Mouse (Mus musculus) megakaryocyte progenitor cell, adult 5-6 weeks (primary cell): ENCODE measurements around the gene Musk. TPM values are rescaled to one million over a fixed set of nuclear protein-coding genes. Genes with fewer than 3 reads are reported as not detected.

Experiments
- ATAC-seq: replicated peaks from 2 replicates; pipeline ENCODE4 v1.8.0; 2016; ENCODE audit warnings: mild to moderate bottlenecking, moderate TSS enrichment, inconsistent platforms; ENCODE audit not compliant: poor library complexity
- total RNA-seq, 2 experiments: library from RNA; stranded (forward) in 1 of 2; stranded (reverse) in 1 of 2; fragments of 157-497, 149-512 nt in 1 of 2; fragments of 200-1000 nt in 1 of 2; gene quantifications; 2 replicates each; pipeline versions ENCODE4 v1.2.3 to v1.2.4; 2015 to 2017

Gene Musk
- total RNA-seq, 2 experiments from 2014 or later, result 0.46 TPM; not detected in 1

DNA sequence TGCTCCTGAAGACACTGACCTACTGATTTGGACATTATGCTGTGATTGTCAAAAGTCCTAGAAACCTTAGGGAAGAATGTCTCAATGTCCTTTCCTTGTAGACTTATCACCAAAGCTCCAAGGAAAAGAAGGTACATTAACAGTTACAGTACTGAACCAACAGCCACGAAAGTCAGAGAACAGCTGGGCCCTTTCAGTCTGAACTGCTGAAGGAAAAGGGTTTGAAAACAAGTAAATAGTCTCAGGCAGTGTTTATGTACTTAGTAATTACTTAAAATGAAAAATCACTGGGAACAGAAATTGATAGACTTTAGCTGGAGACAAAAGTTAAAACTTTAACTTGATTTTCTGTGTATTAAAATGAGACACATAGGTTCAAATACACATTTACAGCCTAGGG, 27.6 kb downstream of the Musk start:
- ATAC-seq, result no peak

DNA sequence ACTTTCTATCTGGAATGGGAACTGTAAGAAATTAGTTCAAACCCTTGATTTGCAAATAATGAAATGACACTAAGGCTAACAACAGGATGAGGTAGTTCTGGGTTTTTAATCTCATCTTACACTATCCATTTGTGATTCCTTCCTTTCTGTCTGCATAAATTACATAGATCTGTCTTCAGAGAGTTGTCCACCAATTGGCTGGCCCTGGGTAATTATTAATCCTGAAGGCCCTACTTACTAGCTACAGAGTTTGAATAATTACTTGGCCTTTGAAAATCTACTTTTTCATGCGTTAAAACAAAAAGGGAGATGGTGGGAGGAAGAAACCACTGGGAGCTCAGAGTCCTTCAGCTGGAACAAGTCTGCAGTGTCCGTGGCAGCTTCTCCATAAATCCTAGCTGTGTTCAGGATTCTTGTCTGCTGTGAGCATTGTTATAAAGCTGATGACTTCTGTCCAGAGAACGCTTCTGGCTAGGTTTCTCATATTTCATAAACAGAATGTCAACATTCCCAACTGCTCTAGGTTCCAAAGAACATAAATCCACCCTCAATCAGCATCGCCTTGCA, 29.3 kb downstream of the Musk start:
- no peak for ATAC-seq

DNA sequence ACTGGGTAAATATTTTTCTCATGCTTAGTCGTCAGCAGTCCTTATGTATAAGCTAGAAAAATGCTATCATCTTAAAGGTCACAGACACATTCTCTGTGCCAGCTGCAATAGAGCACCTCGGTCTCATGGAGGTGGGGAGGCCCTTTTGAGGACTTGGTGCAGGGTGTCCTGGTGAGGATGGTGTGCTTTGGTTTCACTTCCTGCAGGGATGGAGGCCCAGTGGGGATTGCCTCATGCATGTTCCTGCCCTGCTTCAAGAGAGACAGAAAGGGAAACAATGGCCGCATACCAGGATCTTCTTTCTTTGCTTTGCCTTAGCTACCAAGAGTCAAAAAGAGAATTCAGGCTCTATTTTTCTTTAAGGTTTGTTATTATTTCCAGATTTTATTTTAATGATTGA, 31.8 kb downstream of the Musk start:
- ATAC-seq, result peak; percentile 88

DNA sequence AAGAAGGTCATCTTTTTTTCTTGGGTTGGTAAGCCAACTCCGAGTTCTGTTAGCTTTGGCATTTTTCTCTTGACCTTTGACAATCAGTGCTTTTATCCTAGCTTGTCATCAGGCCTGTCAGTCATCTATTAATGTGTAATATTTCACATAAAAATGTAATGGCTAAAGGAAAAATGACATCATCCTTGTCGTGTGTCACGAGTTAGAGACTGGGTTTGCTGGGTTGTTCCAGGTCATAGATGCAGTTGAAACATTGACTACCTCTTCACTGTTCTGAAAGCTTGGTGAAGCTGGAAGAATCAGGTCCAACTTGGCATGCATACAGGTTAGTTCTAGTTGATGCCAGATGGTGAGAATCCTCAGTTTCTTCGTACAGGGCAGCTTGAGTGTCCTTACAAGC, 34.5 kb downstream of the Musk start:
- ATAC-seq, result no peak

DNA sequence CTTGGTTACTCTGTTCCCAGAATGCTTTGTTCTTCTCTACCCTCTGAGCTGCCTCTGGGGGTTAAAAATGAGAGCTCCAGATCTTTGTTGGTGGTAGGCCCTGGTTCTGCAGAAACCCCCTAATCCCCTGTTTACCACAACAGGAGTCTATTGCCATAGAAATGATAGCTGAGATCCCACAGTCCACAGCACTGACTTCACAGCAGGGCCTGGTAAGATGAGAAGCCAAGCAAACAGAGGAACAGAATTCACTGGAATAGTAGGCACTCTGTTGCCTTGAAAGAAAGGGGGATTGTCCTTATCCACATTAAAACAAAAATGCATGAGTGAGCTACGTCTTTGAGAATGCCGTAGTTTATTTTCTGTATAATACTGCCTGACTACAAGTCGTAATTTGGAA, 41.0 kb downstream of the Musk start:
- no peak for ATAC-seq

DNA sequence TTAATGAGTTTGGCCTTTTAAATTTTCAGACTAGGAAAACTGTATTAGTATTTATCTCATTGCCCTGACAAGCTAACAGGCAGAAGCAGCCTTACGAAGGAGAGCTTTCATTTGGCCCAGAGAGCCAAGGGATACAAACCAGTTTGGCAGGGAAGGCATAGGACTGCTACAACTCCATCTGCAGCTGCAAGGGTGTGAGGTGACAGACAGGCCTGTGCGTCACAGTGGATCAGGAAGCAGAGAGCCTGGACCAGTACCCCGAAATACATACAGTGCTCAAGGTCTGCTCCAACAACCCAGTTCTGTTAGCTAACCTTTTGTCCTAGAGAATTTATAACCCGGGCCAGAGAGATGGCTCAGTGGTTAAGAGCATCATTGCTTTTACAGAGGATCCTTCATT, 42.5 kb downstream of the Musk start:
- no peak for ATAC-seq

DNA sequence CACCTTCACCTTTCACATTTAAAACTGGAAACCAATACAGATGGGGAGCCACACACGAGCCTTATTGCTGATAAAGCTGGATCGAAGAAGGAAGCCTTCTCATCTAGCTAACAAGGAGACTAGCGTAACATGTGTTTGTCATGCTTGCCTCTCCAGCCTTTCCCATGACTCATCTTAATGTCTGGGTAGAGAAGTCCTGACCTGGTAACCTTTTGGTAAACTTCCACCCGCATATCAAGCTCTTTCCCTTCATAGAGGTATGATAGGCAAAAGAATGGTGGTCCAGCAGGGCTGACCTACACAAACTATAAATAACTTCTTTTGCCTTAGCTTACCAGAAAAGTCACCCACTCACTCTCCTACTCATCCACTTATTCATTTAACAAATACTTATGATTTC, 44.3 kb downstream of the Musk start:
- no peak for ATAC-seq

DNA sequence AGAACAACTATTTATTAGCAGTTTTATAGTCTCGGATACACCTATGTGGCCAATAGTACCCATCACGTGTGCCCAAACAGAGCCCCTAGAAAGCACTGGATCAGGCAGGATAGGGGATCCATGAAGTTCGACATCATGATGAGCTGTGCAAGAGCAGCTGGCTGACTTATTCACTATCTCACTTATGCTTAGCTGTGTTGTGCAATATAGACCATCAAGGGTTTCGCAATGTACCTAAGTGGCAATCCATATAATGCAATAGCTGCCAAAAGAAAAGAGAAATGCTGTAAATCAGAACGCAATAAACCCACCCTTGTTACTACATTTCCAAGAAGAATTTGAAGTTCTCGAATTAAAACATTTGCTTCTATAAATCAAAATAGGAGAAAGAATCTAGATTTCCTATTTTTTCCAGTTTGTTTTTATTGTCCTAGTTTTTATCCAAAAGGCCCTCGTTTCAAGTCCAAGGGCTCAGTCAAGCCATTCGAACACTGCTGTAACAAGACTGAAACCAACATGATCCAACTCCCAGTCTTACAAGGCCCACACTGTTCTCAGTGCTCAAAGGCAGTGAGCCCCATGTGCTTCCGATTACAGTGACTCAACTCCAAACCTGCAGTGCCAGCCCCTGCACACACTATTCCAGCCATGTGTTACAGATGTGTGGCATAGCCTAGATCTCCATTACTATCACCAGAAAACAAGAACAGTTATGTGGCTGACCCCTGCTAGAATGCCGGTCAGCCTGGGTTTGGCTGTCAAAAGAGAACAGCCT, 45.3 kb downstream of the Musk start:
- ATAC-seq, result peak; percentile 92

DNA sequence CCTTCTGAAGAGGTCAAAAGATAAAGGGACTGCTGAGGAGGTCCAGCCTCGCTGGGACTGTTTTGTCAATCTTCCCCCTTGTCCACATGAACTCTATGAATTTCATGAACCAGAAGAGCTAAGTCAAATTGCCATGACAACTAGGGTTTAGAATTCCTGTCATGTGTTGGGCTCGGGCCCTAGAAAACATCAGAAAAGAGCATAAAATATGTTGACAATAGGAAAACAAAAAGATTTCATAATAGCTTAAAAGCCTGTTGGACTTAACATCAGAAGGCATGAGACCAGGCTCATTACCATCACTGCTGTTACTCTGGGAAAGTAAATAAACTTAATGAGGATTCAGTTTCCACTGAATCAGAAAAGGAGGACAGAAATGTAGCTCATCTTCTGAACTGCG, 46.6 kb downstream of the Musk start:
- no peak for ATAC-seq

DNA sequence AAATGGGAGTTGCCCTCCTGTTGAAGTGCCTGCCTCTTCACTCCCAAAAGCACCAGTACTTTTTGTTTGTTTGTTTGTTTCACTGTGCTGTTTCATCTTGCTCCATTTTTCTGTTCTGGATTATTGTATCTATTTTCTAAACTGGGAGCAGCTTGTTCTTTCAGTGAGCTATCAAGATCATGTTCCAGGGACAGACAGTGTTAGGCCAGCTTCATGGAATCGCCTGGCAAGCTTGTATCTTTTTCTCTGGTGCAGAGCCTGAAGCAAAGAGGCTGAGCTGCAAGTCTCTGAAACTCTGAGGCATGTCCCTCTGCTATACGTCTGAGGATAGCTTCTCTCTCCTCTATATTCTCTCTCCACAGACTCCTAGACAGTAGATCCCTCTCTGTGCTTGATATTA, 50.5 kb downstream of the Musk start:
- ATAC-seq, result no peak

DNA sequence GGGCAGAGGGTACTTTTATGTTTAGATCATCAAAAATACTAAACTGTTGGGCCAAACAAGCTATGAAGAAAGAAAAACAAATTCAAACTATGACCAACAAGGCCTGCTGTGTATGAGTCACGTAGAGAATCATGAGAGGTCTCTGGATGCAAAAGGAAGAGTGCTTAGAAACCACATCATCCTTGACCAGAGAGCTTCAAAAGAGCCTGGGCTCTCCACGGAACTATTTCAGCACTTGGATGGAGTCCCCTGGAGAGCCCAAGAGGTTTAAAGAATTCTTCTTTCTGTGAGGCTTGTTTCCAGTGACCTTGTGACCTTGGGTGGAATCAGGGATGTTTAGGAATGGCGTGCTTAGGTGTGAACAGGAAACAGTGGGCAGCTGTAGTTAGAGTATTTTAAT, 53.5 kb downstream of the Musk start:
- ATAC-seq, result no peak

DNA sequence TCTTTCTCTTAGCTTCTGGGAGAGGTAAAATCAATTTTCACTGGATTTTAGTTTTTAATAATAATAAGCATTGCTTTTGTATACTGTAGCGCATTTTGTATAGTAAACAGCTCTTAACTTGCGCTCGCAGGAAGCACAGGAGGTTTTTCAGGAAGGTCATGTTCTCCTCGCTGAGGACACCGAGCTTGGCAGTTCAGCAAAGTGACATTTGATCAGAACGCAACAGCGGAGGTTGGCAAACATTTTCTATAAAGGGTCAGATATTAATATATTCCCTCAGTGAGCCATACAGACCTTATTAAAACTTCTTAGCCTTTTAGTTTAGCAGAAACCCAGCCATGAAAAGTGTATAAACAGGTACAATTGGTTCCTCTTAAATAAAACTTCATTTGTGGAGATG, 64.4 kb downstream of the Musk start:
- ATAC-seq, result no peak

DNA sequence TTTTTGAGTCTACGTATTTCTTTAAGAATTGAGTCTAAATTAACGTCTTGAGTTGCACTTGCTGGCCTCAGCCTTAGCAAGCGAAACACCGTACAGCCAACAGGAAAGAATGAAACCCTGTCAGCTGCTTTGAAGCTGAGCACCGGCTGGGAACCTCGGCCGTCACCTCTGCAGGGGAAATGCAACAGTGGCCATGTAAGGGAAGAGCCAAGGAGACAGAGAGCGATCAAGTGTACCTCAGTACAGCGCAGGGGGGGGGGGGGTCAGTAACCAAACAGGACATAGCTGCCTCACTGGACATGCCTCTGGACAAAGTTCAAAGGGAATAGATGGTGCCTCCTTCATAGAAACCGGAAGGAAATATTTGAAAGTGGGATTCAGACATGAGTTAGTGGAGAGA, 65.4 kb downstream of the Musk start:
- ATAC-seq, result no peak

DNA sequence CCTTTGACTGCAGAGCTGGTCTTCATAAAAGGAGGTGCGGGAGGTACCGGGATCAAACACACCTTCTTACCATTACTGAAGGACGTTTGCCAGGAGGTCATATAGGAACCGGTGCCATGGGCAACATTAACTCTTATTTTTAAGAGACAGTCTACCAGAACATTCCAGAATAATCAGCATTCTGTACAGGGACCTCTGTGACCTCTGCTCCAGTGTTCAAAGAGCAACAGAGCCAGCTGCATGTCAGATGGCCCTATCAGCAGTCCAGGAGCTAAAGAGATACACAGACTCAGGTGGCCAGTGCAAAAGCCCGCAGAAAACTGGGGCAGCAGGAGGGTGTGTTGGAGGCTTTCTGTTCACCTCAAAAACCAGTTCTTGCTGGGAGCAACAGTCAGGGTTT, 65.8 kb downstream of the Musk start:
- ATAC-seq, result no peak

DNA sequence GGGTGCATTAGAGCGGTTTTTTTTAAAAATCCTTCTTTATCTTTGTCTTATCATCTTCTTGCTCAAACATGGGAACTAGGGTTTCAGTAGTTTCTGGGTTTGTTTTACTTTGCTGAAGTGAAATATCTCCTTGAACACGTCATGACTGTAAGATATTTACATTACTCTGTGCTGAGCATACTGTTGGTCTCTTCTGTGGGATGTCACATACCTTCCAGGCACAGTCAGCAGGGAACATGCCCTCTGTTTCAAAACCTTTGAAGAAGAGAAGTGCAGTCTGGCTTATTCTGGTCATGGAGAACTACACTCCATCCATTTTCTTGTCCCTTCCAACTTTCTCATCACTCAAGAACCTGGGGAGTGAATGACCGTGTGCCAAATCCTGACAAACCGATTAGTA, 73.2 kb downstream of the Musk start:
- ATAC-seq, result no peak

DNA sequence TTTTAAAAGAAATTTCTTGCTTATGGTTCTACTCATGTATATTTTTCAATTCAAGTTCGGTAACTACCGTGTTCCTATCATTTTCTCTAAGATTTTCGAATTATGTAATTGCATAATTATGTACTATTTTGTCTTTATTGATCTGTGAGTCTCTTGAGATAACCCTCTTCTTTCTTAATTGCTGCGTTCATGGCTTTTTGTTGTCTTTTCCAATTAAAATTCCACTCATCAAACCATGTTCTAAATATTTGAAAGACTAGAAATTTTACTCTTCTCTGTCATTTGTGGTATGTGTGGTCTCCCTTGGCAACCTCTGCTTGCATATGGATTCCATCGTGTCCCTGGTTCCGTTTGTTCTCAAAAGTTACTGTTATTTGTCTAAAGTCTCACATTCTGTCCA, 79.6 kb downstream of the Musk start:
- no peak for ATAC-seq

DNA sequence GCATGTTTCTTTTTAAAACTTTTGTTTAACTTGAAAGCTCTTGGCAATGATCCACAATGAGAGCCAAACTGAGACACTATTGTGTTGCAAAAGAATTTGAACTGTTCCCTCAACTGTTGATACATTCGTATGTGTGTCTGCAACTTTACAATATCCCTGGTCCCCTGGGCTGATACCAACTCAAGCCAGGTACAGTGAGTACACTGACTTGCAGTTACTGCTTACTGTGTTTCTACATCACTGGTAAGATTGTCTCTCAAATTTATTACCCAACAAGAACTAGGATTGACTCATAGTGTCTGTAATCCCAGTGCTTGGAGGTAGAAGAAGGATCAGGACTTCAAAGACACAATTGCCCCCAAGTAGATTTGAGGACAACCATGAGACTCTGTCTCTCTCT, 85.3 kb downstream of the Musk start:
- no peak for ATAC-seq

DNA sequence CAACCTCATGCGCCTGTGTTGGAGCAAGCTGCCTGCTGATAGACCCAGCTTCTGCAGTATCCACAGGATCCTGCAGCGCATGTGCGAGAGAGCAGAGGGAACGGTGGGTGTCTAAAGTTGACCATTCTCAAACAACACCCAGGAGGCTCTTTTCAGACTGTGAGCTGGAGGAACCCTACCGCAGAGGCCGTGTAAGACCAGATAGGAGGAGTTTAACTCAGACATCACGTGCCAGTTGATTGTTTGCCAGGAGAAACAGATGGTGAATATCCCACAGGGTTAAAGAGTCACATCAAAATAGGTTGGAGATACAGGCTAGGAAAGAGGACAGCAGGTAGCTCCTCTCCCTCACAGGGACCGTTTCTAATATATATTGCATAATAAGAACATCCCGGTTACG, 87.8 kb downstream of the Musk start:
- ATAC-seq, result no peak

DNA sequence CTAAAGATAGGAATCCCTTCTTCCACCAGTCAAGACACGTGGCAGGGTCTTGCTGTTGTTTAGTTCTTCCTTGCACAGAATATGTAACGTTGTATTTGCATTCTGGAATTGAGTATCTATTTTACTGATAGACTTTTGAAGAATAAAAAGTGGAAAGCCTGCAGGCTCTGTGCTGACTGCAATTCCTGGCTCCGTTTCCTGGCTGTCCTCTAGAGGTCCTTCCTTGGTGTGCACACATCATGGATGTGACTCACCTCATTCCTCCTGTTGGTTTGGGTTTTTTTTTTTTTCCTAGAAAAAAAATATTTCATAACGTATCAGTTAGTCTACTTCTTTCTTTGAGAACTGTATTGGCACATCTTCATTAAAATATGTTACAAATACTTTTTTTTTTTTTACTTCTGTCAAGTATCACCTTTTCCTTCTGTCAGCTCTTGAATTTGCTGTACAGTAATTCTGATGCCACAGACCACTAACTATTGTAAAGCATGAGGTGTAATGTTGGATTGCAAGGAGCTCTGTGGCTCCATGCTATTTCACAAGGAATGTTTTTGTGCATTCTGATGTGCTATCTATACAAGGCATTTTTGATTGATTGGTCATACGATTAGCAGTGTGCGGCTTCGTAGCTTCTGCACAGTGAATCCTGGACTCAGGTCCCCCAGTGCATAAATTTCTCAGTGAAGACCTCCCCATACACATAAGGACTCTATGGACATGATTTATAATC, 88.5 kb downstream of the Musk start:
- ATAC-seq, result no peak

DNA sequence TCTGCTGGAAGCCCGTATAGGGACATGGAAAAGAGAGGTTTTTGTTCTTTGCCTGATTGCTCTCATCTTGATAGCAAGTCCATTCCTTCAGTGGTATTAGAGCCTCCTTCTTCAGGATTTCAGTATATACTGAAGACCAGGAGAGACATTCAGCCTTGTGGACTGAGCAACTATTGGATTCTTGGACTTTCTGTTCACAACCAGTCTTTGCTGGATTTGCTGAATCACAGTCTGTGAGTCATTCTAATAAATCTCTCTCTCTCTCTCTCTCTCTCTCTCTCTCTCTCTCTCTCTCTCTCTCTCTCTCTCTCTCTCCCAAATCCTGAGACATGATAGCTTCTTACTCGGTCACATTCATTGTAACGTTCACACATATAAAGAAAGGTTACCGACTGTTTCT, 93.4 kb downstream of the Musk start:
- ATAC-seq, result no peak

DNA sequence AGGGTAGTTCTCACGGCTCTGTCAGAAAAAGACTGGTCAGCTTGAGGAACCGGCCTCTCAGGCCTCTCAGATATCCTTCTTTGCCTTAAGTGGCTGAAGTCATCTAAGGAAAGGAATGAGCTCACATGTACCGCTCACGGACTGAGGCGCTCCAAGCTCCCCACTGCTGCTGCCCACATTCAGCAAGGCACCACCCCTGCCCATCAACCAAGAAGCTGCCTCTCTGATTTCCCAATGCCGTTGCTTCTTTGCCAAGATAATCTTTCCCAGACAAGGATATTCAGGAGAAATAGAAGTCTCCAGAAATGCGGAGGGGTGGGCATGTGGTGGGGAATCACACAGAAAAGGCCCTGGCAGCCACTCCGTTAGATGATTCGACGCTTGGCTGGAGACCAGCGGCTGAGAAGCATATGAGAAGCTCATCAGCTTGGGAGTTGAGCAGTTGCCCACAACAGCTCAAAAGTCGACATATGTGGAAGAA, 115.1 kb downstream of the Musk start:
- ATAC-seq, result no peak

DNA sequence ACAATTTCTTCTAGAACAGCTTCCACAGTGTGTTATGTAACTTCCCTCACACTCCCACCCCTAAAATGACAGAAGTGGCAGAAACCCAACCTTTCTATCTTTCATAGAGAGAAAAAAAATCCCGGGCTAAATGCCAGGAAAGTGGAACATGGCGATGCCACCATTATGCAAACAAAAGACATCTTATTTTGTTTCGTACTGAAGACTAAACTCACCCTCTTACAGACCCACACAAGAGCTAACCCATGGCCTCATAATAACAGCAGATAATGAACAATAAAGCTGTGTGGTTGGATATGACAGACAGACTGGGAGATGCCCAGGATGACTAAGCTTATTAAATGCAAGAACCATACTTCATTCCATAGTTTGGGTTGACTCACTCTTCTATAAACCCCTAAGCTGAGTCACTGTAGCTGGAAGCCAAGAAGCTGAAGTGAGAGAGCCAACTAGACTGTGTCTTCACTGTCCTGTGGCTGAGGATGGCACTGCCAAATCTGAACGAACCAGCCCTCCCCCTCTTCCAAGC, 116.3 kb downstream of the Musk start:
- peak; percentile 46 for ATAC-seq
